ENCODE assay signal across 23 mouse cellular contexts in genomic region chr2:69511766-69512165, GRCm38 (mm10).
"Had no signal": no experiment of that assay in that cellular context is flagged by ENCODE, and none has a peak within 500 bp of the region (broad histone marks: within the 10 kb centered on the region; RNA-seq: fewer than 3 reads in every experiment).

No protein-coding gene starts in this region.

- H3K36me3 ChIP-seq: heart, embryonic 10.5 days; heart, embryonic 12.5 days; hindbrain, embryonic 13.5 days; hindbrain, embryonic 15.5 days; kidney, embryonic 15.5 days; limb, embryonic 13.5 days; limb, embryonic 15.5 days; liver, embryonic 12.5 days had no signal

- ATAC-seq: hindbrain, postnatal 0 days; intestine, embryonic 16.5 days; liver, embryonic 12.5 days had no signal

- H3K4me2 ChIP-seq: heart, embryonic 12.5 days; hindbrain, embryonic 13.5 days; hindbrain, embryonic 15.5 days; kidney, embryonic 15.5 days; limb, embryonic 13.5 days; limb, embryonic 15.5 days; liver, embryonic 12.5 days had no signal

- DNase-seq: gastrocnemius, adult 2 months; gastrocnemius, postnatal 10 days; gastrocnemius, postnatal 25 days; heart, adult 18-20 months; heart, postnatal 10 days; kidney, adult 11 months; kidney, adult 2 months; kidney, adult 9 months; kidney, postnatal 14 days; kidney, postnatal 36 days; layer of hippocampus, adult 9-11 months; layer of hippocampus, postnatal 36 days; left cerebral cortex, postnatal 4 days had no signal

- H3K4me3 ChIP-seq: gastrocnemius, adult 2 months; heart, embryonic 10.5 days; heart, embryonic 12.5 days; hindbrain, embryonic 13.5 days; hindbrain, embryonic 15.5 days; kidney, embryonic 15.5 days; limb, embryonic 13.5 days; limb, embryonic 15.5 days; liver, embryonic 12.5 days had no signal

- H3K27me3 ChIP-seq: heart, embryonic 12.5 days; hindbrain, embryonic 13.5 days; hindbrain, embryonic 15.5 days; kidney, embryonic 15.5 days; limb, embryonic 13.5 days; limb, embryonic 15.5 days; liver, embryonic 12.5 days had no signal
